Mouse (Mus musculus) stomach, embryonic 16.5 days (tissue): Measurements from ENCODE around the gene Snai3. TPM values are rescaled to one million over a fixed set of nuclear protein-coding genes. Genes with fewer than 3 reads are reported as not detected.

ENCODE experiments used
- ATAC-seq: fragments of 200-750 bp; cut with Nextera tagmentation; 2 replicates; pipeline ENCODE4 v1.8.0; 2017; ENCODE audit warnings: moderate number of reproducible peaks, moderate TSS enrichment; ENCODE audit not compliant: insufficient read depth, low FRiP score
- H3K27ac ChIP-seq: fragments of 300-500 bp; sonication (generic); 2 replicates; pipeline ENCODE4 v1.5.1; 2014; ENCODE audit warnings: low read length
- H3K27me3 ChIP-seq: fragments of 300-500 bp; sonication (generic); 2 replicates; pipeline ENCODE4 v1.6.1; 2014; ENCODE audit warnings: low read length, control low read depth, mixed read lengths; ENCODE audit not compliant: control insufficient read depth, insufficient read depth
- H3K36me3 ChIP-seq: fragments of 300-500 bp; sonication (generic); 2 replicates; pipeline ENCODE4 v1.6.1; 2014; ENCODE audit warnings: low read length; ENCODE audit not compliant: control insufficient read depth, insufficient read depth
- H3K4me1 ChIP-seq: fragments of 300-500 bp; sonication (generic); 2 replicates; pipeline ENCODE4 v1.6.1; 2014; ENCODE audit warnings: low read length, control low read depth, mixed read lengths; ENCODE audit not compliant: control insufficient read depth, insufficient read depth
- H3K4me2 ChIP-seq: fragments of 300-500 bp; sonication (generic); 2 replicates; pipeline ENCODE4 v1.6.1; 2014; ENCODE audit warnings: low read depth, low read length, mixed read lengths
- H3K4me3 ChIP-seq: fragments of 300-500 bp; sonication (generic); replicated peaks from 2 replicates; pipeline ENCODE4 v1.5.1; 2014; ENCODE audit warnings: mild to moderate bottlenecking, low read length
- H3K9ac ChIP-seq: fragments of 300-500 bp; sonication (generic); 2 replicates; pipeline ENCODE4 v1.6.1; 2014; ENCODE audit warnings: low read length
- H3K9me3 ChIP-seq: fragments of 300-500 bp; sonication (generic); replicated peaks from 2 replicates; pipeline ENCODE4 v1.6.1; 2016; ENCODE audit warnings: low read length, control low read depth; ENCODE audit not compliant: control insufficient read depth
- WGBS: fragments of 180-500 bp; shearing (Covaris S2); extraction: QIAGEN DNeasy Blood & Tissue Kit; methylation state at CpG from one replicate; pipeline ENCODE4 v1.1.7; 2014; 5-methylcytosine and 5-hydroxymethylcytosine counted together
- polyA plus RNA-seq: library from polyadenylated mRNA; unstranded; fragments of >200 nt; fragmentation: Nextera tagmentation; extraction: Ambion mirVana; gene quantifications from 2 replicates; pipeline ENCODE4 v1.2.1, GENCODE M21; 2015

Gene Snai3
- polyA plus RNA-seq, 1 experiment from 2014 or later: 1.2 TPM

DNA sequence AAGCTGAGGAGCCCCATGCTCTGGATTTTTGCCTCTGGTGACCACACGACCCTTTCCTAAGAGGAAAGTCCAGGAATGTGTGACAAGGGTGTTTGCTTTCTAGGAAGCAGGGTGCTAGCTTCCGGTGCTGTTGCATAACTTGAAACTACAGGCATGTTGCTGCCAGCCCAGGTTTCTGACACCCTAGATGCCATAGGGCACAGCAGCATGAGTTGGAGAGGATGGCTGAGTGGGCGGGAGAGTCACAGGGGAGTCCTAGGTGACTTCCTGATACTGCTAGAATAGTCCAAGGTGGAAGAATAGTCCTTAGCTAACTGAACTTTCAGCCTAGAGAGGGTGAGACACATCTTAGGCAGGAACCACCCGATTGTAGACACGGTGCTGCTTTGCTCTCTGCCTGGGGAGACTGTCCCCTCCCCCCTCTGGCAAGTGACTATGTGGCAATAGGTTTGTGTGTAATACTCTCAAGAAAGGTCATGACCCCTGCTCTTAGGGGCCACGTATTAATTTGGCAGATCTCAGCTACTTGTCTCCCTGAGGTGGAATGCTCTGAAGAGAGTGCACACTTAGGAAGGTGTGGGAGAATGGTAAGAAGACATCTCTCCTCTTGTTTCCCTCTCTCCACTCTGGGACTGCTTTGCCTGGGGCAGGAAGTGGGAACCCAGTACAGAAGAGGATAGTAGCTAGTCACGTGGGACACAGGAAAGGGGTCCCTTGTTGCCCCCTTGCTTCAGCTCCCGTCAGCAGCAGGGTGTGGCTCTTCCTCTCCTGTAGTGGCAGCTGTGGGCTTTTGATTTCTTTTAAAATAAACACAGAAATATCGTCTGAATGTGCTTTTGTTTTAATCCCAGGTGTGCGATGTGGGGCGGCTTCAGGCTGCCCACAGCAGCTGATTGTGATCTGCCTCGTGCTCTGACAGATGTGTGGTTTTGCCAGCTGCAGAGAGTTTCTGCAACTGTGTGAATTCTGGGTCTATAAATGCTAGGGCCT lies 3.4 kb upstream of the Snai3 start:
- WGBS: 35% methylated on average over 12 of the region's 12 CpGs
- ATAC-seq: no peak
- no peak overlapping the region for H3K4me3 ChIP-seq
- H3K27me3 ChIP-seq: peaks cover 13% of the 10 kb centered on the region
- no peak overlapping the region for H3K4me2 ChIP-seq
- peaks cover 12% of the 10 kb centered on the region for H3K36me3 ChIP-seq
- no peaks in the 10 kb centered on the region for H3K9me3 ChIP-seq
- 0 out of 2 replicates have a peak, but pooled peaks cover 6% of the 10 kb centered on the region for H3K4me1 ChIP-seq
- no peak overlapping the region for H3K27ac ChIP-seq
- no peak overlapping the region for H3K9ac ChIP-seq

DNA sequence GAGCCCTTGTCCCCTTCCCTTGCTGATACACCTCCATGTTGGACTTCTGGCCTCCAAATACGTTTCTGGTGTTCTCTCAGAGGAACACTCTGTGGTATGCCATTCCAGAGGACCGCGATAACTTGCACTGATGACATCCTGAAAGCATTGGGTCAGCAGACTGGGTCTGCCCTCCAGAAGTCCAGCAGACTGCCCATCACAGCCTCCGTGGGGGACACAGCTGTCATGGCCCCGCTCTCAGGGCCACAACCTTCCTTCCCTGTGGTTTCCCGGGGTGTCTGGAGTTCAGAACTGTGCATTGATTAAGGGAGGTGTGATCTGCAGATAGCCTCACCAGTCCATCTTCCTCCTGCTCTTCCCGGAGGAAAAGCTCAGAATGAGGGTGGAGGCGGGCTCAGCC lies 2.0 kb upstream of the Snai3 start:
- Histone ChIP-seq H3K4me3 (no peak overlapping the region), H3K9me3 (no peaks in the 10 kb centered on the region), H3K4me2 (no peak overlapping the region), H3K4me1 (0 out of 2 replicates have a peak, but pooled peaks cover 6% of the 10 kb centered on the region), H3K27me3 (peaks cover 19% of the 10 kb centered on the region), H3K36me3 (peaks cover 12% of the 10 kb centered on the region), H3K27ac (no peak overlapping the region), H3K9ac (no peak overlapping the region)
- ATAC-seq: no peak
- WGBS: 73% methylated on average over 8 of the region's 8 CpGs

DNA sequence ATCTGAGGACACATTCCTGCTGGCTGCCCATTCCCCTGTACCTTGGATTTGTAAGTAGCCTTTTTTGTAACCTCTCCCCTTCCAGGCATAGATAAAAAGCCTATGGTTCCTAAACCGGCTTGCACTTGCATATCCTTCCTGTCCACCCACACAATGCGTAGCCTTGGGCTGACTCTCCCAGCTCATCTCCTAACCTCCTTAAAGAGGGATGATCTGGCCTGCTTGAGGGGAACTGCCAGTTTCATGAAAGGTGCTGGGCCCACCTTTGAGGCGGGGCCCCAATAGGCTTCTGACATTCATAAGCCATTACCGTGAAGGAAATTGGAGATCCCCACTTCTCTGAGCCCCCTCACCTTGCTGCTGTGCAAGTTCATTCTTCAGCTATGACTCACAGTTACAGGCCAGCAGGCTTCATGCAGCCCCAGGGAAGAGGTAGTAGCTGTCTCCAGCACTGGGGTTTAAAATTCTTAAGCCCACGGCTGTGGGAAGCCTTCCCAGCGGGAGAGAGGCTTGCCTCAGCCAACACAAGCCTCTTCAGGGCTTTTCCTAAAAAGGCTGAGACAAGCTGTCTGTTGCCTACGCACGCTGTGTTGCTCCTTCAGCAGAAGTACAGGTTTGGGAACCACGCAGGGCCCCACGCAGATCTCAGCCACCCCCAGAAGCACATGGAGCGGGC lies 1.1 kb upstream of the Snai3 start:
- Histone ChIP-seq H3K9ac (no peak overlapping the region), H3K9me3 (no peaks in the 10 kb centered on the region), H3K36me3 (peaks cover 5% of the 10 kb centered on the region), H3K4me2 (no peak overlapping the region), H3K27ac (no peak overlapping the region), H3K4me3 (no peak overlapping the region), H3K27me3 (peaks cover 19% of the 10 kb centered on the region), H3K4me1 (0 out of 2 replicates have a peak, but pooled peaks cover 6% of the 10 kb centered on the region)
- ATAC-seq: no peak
- 63% methylated on average over 11 of the region's 11 CpGs for WGBS

DNA sequence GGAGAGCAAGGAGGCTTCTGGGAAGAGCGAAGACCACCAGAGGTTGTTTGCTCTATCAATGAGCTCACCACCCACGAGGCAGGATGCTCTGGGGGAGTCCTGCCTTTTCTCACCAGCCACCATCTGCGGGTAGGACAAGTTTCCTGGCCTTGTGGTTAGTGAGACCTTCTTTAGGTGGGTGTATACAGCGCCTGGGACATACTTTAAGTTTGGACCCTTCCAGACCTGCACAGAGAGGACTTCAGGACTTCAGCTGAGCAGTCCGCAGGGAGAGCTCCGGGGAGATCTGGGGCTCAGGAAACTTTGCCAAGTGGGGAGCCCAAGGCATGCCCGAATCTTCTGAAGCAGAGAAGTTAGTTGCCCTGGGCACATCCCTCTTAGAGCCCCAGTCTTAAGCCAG lies 543 bp downstream of the Snai3 start:
- Histone ChIP-seq H3K4me1 (0 out of 2 replicates have a peak, but pooled peaks cover 6% of the 10 kb centered on the region), H3K4me3 (peak overlapping the region; percentile 39), H3K27ac (no peak overlapping the region), H3K9me3 (no peaks in the 10 kb centered on the region), H3K36me3 (no peaks in the 10 kb centered on the region), H3K4me2 (peak overlapping the region; percentile 68), H3K27me3 (peaks cover 19% of the 10 kb centered on the region), H3K9ac (peak overlapping the region; percentile 62)
- no peak for ATAC-seq
- WGBS: 23% methylated on average over 7 of the region's 7 CpGs

DNA sequence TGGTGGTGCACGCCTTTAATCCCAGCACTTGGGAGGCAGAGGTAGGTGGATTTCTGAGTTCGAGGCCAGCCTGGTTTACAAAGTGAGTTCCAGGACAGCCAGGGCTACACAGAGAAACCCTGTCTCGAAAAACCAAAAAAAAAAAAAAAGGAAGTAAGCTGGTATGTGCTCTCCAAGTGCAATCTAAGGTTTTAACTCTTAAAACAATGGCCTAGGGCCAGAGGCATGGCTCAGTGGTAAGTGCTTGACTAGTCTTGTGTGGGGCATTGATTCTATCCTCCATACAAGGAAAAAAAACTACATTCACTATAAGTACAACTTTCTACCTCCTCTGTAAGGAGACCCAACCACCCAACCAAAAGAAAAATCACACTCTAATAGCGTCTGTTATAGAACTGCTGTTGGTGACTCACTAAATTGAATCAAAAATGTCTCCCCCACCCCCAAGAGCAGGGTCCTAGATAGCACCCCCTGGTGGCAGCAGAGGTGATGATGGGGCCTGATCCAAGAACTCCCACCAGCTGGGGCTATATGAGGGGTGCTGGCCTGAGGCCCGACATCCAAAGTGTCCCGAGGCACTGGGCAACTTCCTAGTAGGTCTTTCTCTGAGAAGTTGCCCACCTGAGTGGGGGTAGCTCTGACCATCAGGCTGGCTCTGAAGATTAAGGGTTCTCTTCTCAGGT lies 1.2 kb downstream of the Snai3 start:
- H3K27me3 ChIP-seq: peaks cover 19% of the 10 kb centered on the region
- 59% methylated on average over 6 of the region's 6 CpGs for WGBS

DNA sequence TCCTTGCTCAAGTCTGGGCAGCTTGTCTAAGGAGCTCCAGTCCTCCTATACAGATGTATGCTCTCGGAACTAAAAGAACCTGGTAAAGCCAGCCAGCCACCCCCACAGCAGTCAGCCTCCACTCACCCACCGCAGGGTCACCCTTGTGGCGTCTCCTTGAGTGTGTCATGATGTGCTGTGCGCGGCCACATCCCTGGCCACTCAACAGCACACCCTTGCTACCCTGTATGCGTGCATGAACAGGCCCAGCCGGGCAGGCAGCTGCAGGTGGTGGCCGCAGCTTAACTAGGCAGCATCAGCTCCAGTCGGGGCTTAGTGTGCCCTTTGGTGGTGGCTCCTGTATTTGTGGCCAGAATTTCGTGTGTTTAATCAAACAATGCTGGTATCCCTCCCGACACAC lies 3.4 kb downstream of the Snai3 start:
- Histone ChIP-seq H3K27me3 (peaks cover 19% of the 10 kb centered on the region), H3K27ac (no peak overlapping the region), H3K36me3 (no peaks in the 10 kb centered on the region), H3K9me3 (no peaks in the 10 kb centered on the region), H3K4me1 (0 out of 2 replicates have a peak, but pooled peaks cover 6% of the 10 kb centered on the region), H3K9ac (no peak overlapping the region), H3K4me2 (no peak overlapping the region), H3K4me3 (no peak overlapping the region)
- ATAC-seq: no peak
- 67% methylated on average over 11 of the region's 11 CpGs for WGBS

More for the DNA sequence above, 1.2 kb downstream of the Snai3 start:
- Histone ChIP-seq H3K36me3 (no peaks in the 10 kb centered on the region), H3K9ac (no peak overlapping the region), H3K4me3 (no peak overlapping the region), H3K27ac (no peak overlapping the region), H3K4me1 (0 out of 2 replicates have a peak, but pooled peaks cover 6% of the 10 kb centered on the region), H3K9me3 (no peaks in the 10 kb centered on the region), H3K4me2 (no peak overlapping the region)
- ATAC-seq: no peak

DNA sequence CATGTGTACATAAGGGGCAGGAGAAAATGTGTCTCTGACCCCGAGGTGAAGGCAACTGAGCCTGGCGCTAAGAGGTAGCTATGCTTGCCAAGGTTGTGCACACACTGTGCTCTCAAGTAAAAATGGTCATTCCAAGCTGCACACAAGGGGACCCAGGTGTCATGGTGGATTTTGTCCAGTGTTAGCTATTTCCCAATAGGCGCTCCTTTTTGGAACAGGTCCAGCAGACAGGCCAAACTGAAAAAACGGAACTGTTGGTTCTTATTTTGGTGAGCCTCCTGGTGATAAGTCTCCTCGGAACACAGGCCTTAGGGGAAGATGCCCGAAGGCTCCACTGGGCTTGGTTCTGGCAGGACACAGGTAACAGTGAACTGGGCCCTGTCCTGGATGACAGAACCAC lies 6.1 kb downstream of the Snai3 start:
- peaks cover 6% of the 10 kb centered on the region for H3K27me3 ChIP-seq
- H3K4me1 ChIP-seq: no peaks in the 10 kb centered on the region
- 83% methylated on average over 6 of the region's 6 CpGs for WGBS
- no peak overlapping the region for H3K4me2 ChIP-seq
- no peaks in the 10 kb centered on the region for H3K36me3 ChIP-seq
- no peak overlapping the region for H3K4me3 ChIP-seq
- no peak for ATAC-seq
- no peaks in the 10 kb centered on the region for H3K9me3 ChIP-seq
- no peak overlapping the region for H3K9ac ChIP-seq
- no peak overlapping the region for H3K27ac ChIP-seq

DNA sequence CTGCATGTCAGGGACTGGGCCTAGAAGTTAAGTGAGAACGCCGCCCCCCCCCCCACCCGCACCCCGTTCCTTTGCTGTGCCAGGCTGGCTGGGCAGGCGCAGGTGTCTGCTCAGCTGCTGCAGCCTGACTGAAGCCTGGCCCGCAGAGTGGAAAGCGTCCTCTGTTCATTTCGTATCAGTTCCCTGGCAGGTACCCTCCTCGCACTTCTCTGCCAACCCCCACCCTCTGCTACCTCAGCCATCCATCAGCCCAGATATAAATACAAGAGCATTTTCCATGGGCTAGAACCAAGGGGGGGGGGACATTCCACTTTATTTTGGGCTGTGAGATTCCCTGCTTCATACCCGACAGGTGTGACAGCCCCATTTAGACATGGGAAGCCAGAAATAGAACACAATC lies 8.4 kb downstream of the Snai3 start:
- no peak overlapping the region for H3K9ac ChIP-seq
- H3K36me3 ChIP-seq: no peaks in the 10 kb centered on the region
- H3K27ac ChIP-seq: no peak overlapping the region
- H3K4me3 ChIP-seq: no peak overlapping the region
- no peak overlapping the region for H3K4me2 ChIP-seq
- no peak for ATAC-seq
- no peaks in the 10 kb centered on the region for H3K9me3 ChIP-seq
- WGBS: 88% methylated on average over 10 of the region's 10 CpGs
- no peaks in the 10 kb centered on the region for H3K27me3 ChIP-seq
- no peaks in the 10 kb centered on the region for H3K4me1 ChIP-seq
